Mouse (Mus musculus): ENCODE data around the gene Gm49358. TPM values are rescaled to one million over a fixed set of nuclear protein-coding genes. Genes with fewer than 3 reads are reported as not detected.

Gm49358 gene
- polyA plus RNA-seq, 1 experiment from 2014 or later = not detected

- ATAC-seq = no peak
- H3K4me1 ChIP-seq = no peaks in the 10 kb centered on the region
- no peaks in the 10 kb centered on the region for H3K36me3 ChIP-seq
- H3K27me3 ChIP-seq (replicated peaks) = 0 out of 2 replicates have a peak, but pooled peaks cover 6% of the 10 kb centered on the region
- H3K9ac ChIP-seq = no peak overlapping the region
- no peak overlapping the region for H3K27ac ChIP-seq
- 33% methylated on average over 7 of the region's 7 CpGs for WGBS (ENCODE audit: insufficient replicate concordance)
- no peak overlapping the region for H3K4me2 ChIP-seq
- H3K4me3 ChIP-seq = no peak overlapping the region
- no peaks in the 10 kb centered on the region for H3K9me3 ChIP-seq (replicated peaks)
Measured at GRCm38 (mm10) chr10:86761722-86762383, 1.9 kb upstream of the Gm49358 start.

- H3K9me3 ChIP-seq (replicated peaks) = no peaks in the 10 kb centered on the region
- no peak overlapping the region for H3K9ac ChIP-seq
- no peaks in the 10 kb centered on the region for H3K36me3 ChIP-seq
- H3K4me2 ChIP-seq = no peak overlapping the region
- WGBS (ENCODE audit: insufficient replicate concordance) = 41% methylated on average over 3 of the region's 3 CpGs
- no peak overlapping the region for H3K27ac ChIP-seq
- no peaks in the 10 kb centered on the region for H3K4me1 ChIP-seq
- H3K27me3 ChIP-seq (replicated peaks) = 0 out of 2 replicates have a peak, but pooled peaks cover 6% of the 10 kb centered on the region
- no peak overlapping the region for H3K4me3 ChIP-seq
- no peak for ATAC-seq
Measured at GRCm38 (mm10) chr10:86762384-86762730, 1.4 kb upstream of the Gm49358 start.

- Histone ChIP-seq H3K9ac (no peak overlapping the region), H3K9me3 (replicated peaks) (no peaks in the 10 kb centered on the region), H3K27me3 (replicated peaks) (0 out of 2 replicates have a peak, but pooled peaks cover 6% of the 10 kb centered on the region), H3K4me3 (no peak overlapping the region), H3K36me3 (no peaks in the 10 kb centered on the region), H3K27ac (no peak overlapping the region), H3K4me1 (no peaks in the 10 kb centered on the region), H3K4me2 (no peak overlapping the region)
- ATAC-seq = no peak
- 70% methylated on average over 4 of the region's 4 CpGs for WGBS (ENCODE audit: insufficient replicate concordance)
Measured at GRCm38 (mm10) chr10:86765344-86765966, 1.7 kb downstream of the Gm49358 start.

DNA sequence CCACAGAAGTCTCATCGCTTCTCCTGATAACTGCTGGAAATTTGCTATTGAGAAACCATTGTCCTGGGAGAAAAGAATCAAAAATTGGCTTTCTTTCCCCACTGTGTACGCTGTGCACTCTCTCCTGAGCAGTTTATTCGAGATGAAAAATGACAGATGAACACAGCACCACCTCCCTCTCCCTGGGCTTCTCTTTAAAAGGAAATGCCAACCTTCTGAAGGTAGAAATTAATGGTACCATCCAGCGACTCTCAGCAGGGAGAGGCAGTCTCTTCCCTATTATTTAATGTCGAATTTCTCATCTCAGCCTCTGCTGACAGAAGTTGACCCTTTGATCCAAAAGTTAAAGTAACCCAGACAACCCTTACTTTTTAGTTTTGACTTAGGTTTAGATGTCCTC is 5.4 kb downstream of the Gm49358 start:
- ATAC-seq = no peak
- no peak overlapping the region for H3K9ac ChIP-seq
- no peaks in the 10 kb centered on the region for H3K36me3 ChIP-seq
- 52% methylated on average over 5 of the region's 5 CpGs for WGBS (ENCODE audit: insufficient replicate concordance)
- no peak overlapping the region for H3K27ac ChIP-seq
- no peaks in the 10 kb centered on the region for H3K9me3 ChIP-seq (replicated peaks)
- H3K4me3 ChIP-seq = no peak overlapping the region
- no peak overlapping the region for H3K4me2 ChIP-seq
- no peaks in the 10 kb centered on the region for H3K4me1 ChIP-seq
- 0 out of 2 replicates have a peak, but pooled peaks cover 6% of the 10 kb centered on the region for H3K27me3 ChIP-seq (replicated peaks)

DNA sequence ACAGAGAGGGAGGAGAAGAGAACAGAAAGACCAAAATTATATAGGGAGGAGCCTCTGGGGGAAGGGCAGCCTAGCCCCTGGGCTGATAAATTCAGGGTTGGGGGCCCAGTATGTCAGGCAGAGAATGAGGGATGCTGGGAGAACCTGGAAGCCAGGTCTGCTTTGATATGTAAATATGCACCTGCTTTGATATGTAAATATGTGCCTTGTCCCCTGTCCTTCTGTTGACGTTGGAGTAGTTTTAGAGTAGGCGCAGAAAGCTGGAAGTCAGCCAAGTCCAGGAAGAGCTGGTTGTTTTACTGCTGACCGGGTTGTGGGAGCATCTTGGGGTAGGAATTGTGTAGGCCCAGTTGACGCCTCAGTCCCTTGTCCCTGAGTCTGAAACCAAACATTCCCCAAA is 6.0 kb downstream of the Gm49358 start:
- ATAC-seq = no peak
- Histone ChIP-seq H3K27ac (no peak overlapping the region), H3K4me2 (no peak overlapping the region), H3K9ac (no peak overlapping the region), H3K4me1 (no peaks in the 10 kb centered on the region), H3K4me3 (no peak overlapping the region), H3K27me3 (replicated peaks) (0 out of 2 replicates have a peak, but pooled peaks cover 6% of the 10 kb centered on the region), H3K9me3 (replicated peaks) (no peaks in the 10 kb centered on the region), H3K36me3 (no peaks in the 10 kb centered on the region)
- WGBS (ENCODE audit: insufficient replicate concordance) = 74% methylated on average over 4 of the region's 4 CpGs

- Histone ChIP-seq H3K4me1 (no peaks in the 10 kb centered on the region), H3K9me3 (replicated peaks) (no peaks in the 10 kb centered on the region), H3K4me3 (no peak overlapping the region), H3K4me2 (no peak overlapping the region), H3K36me3 (no peaks in the 10 kb centered on the region), H3K27ac (no peak overlapping the region), H3K27me3 (replicated peaks) (no peaks in the 10 kb centered on the region; the same call in 1 of the 2 replicates), H3K9ac (no peak overlapping the region)
- ATAC-seq = no peak
- 75% methylated on average over 5 of the region's 5 CpGs for WGBS (ENCODE audit: insufficient replicate concordance)
Measured at GRCm38 (mm10) chr10:86771701-86772100, 7.9 kb downstream of the Gm49358 start.

GRCm38 (mm10) chr10:86772231-86772631 is 8.5 kb downstream of the Gm49358 start:
- Histone ChIP-seq H3K4me2 (no peak overlapping the region), H3K4me3 (no peak overlapping the region), H3K27ac (no peak overlapping the region), H3K36me3 (no peaks in the 10 kb centered on the region), H3K27me3 (replicated peaks) (no peaks in the 10 kb centered on the region; the same call in 1 of the 2 replicates), H3K9me3 (replicated peaks) (no peaks in the 10 kb centered on the region), H3K9ac (no peak overlapping the region), H3K4me1 (no peaks in the 10 kb centered on the region)
- 47% methylated on average over 6 of the region's 6 CpGs for WGBS (ENCODE audit: insufficient replicate concordance)
- no peak for ATAC-seq

GRCm38 (mm10) chr10:86773360-86773759 is 9.6 kb downstream of the Gm49358 start:
- no peaks in the 10 kb centered on the region; the same call in 1 of the 2 replicates for H3K27me3 ChIP-seq (replicated peaks)
- ATAC-seq = no peak

GRCm38 (mm10) chr10:86776281-86776680 is 12.5 kb downstream of the Gm49358 start:
- H3K4me3 ChIP-seq = no peak overlapping the region
- H3K9me3 ChIP-seq (replicated peaks) = no peaks in the 10 kb centered on the region
- no peak overlapping the region for H3K27ac ChIP-seq
- H3K9ac ChIP-seq = no peak overlapping the region
- H3K4me1 ChIP-seq = peaks cover 30% of the 10 kb centered on the region
- no peaks in the 10 kb centered on the region for H3K36me3 ChIP-seq
- H3K27me3 ChIP-seq (replicated peaks) = no peaks in the 10 kb centered on the region; the same call in 1 of the 2 replicates
- ATAC-seq = no peak
- H3K4me2 ChIP-seq = no peak overlapping the region
- 77% methylated on average over 9 of the region's 9 CpGs for WGBS (ENCODE audit: insufficient replicate concordance)

More at GRCm38 (mm10) chr10:86773360-86773759, 9.6 kb downstream of the Gm49358 start:
- Histone ChIP-seq H3K9ac (no peak overlapping the region), H3K4me1 (peaks cover 10% of the 10 kb centered on the region), H3K4me3 (no peak overlapping the region), H3K27ac (no peak overlapping the region), H3K9me3 (replicated peaks) (no peaks in the 10 kb centered on the region), H3K4me2 (no peak overlapping the region), H3K36me3 (no peaks in the 10 kb centered on the region)
- 52% methylated on average over 4 of the region's 4 CpGs for WGBS (ENCODE audit: insufficient replicate concordance)

GRCm38 (mm10) chr10:86777614-86778319 is 14.0 kb downstream of the Gm49358 start:
- Histone ChIP-seq H3K27ac (peak overlapping the region; percentile 79), H3K27me3 (replicated peaks) (no peaks in the 10 kb centered on the region; the same call in 1 of the 2 replicates), H3K36me3 (no peaks in the 10 kb centered on the region), H3K9me3 (replicated peaks) (no peaks in the 10 kb centered on the region), H3K4me3 (peak overlapping the region; percentile 78), H3K4me2 (peak overlapping the region; percentile 100), H3K9ac (peak overlapping the region; percentile 56; the same call in 1 of the 2 replicates), H3K4me1 (peaks cover 43% of the 10 kb centered on the region)
- WGBS (ENCODE audit: insufficient replicate concordance) = 32% methylated on average over 19 of the region's 19 CpGs
- ATAC-seq = no peak

GRCm38 (mm10) chr10:86778398-86779116 is 14.8 kb downstream of the Gm49358 start, which contains the start of gene Nt5dc3:
Gene Nt5dc3 (plus strand): TSS chr10:86779005.
- peak within 1 kb of the TSS; percentile 78 for H3K4me3 ChIP-seq
- ATAC-seq = peak; percentile 95
- H3K4me1 ChIP-seq = peaks cover 51% of the 10 kb centered on the region
- H3K4me2 ChIP-seq = peak within 1 kb of the TSS; percentile 100
- H3K36me3 ChIP-seq = no peaks in the 10 kb centered on the region
- peak within 1 kb of the TSS; percentile 80 for H3K9ac ChIP-seq
- under 1% methylated on average over 44 of the region's 44 CpGs for WGBS (ENCODE audit: insufficient replicate concordance)
- peak within 1 kb of the TSS; percentile 79 for H3K27ac ChIP-seq
- no peaks in the 10 kb centered on the region for H3K9me3 ChIP-seq (replicated peaks)
- H3K27me3 ChIP-seq (replicated peaks) = no peaks in the 10 kb centered on the region; the same call in 1 of the 2 replicates
